Mouse (Mus musculus) cerebellum, postnatal 25 days (tissue): ENCODE measurements around the gene Megf11.
"Not testable (repeated sequence)": the region's sequence is repeated elsewhere in the genome, so short reads cannot be mapped to it uniquely, and the experiment has no call there.

Experiments used
- DNase-seq, 2 experiments: peaks; one replicate each; pipeline ENCODE4 v3.0.0; 2021; ENCODE audit warnings: mixed read lengths in 2 of 2

Megf11 gene

DNA sequence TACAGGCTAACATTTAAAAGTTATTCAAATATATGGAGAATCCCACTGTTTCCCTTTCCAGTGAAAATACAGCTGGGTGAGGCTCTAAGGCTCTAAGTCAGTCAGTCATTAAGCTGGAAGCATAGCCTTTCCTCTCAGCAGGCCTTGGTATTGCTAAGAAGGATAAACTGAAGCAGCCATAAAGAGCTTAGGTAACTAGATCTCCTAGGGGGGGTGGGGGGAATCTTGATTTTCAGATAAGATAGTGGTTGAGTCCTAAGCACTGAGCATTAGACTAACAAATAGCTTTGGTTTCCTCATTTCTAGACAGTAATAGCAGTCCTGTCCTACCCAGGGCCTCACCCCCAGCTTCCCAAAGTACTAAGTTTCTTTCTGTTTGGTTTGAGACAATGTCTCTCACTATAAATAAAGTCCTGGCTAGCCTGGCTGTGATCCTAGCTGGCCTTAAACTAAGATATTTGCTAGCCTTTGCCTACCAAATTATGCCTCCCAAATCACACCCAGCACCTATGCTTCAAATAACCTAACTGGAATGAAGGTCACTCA, 318.1 kb downstream of the Megf11 start:
- no peak for DNase-seq

DNA sequence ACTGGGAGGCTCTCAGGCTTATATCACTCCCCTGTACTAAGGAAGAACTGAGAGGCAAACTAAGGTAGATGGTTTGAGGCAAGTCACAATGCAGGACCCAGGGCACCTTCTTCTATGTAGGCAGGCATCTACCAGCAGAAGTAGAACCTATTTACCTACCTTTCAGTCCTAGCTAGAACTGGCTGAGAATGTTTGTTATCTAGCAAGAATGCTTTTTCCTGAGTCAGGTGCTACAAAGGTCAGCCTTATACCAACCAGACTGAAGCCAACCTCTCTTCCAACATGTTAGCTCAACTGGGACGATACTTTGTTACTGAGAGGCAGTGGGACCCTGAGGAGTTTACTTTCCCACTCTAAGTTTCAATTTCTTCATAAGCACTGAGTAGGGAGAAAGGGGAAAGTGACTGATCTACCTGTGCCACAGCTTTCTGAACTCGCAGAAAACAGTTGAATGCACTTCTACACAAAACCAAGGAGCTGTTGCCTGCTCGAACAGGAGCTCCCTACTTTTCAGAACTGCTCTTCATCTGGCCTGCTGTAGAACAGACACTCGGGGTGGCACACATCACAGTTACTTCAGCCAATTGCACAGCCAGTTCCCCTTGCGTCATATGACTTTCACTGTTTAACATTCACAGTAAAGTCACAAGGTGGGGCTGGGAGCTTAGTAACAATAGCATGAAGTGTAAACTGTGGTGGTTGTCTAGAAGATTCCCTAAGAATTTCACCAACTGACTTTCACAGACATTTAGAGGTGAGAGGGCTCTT, 318.8 kb downstream of the Megf11 start:
- DNase-seq: no peak

- not testable (repeated sequence) for DNase-seq
Measured at GRCm38 (mm10) chr9:64710291-64710690, 324.9 kb downstream of the Megf11 start.

DNA sequence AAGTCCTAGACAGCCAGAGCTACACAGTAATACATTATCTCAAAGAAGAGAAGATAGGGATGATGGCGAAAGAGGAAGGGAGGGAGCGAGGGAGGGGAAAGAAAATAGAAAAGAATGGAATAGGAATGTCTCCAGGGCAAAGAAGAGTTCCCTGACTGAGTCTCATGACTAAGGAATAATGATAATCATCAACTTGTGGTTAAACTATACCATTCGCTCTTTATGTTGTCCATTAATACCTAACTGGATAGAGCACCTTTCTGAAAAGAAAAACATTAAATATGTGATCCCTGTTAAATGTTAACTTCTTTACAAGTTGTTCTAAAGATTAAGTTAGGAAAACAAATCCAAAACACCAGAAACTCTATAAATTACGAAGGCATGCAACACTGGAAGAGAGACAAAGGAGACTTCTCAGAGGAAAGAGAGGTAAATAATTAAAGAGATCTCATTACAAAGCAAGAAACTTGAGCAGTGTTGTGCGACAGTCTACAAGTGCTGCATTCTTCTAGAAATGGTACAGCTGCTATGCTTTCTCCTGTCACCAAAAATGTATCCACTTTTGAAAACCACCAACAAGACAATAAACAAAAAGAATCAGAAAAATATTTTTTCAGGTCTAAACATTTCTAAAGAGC, 334.2 kb downstream of the Megf11 start:
- DNase-seq: no peak

DNA sequence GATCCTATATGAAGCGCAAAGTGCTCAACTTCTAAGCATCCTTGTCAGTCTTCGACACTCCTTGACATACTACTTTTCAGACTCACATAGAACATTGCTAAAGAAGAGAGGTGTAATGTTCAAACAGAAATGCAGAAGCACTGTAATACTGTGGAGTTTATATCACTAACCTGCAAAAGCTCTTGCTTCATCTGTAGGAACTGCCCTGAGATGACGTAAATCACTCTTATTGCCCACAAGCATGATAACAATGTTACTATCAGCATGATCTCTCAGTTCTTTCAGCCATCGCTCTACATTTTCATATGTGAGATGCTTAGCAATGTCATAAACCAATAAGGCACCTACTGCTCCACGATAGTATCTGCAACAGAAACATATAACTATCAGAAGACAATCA, 341.0 kb downstream of the Megf11 start:
- DNase-seq: no peak

GRCm38 (mm10) chr9:64731029-64731560, 345.7 kb downstream of the Megf11 start:
- no peak for DNase-seq

- no peak for DNase-seq
Measured at GRCm38 (mm10) chr9:64734166-64734565, 348.7 kb downstream of the Megf11 start.

- DNase-seq: not testable (repeated sequence)
Measured at GRCm38 (mm10) chr9:64734992-64735391, 349.6 kb downstream of the Megf11 start.

- no peak for DNase-seq
Measured at GRCm38 (mm10) chr9:64736076-64736638, 350.7 kb downstream of the Megf11 start.

GRCm38 (mm10) chr9:64736639-64737405, 351.4 kb downstream of the Megf11 start:
- DNase-seq: peak; percentile 59 to 64

DNA sequence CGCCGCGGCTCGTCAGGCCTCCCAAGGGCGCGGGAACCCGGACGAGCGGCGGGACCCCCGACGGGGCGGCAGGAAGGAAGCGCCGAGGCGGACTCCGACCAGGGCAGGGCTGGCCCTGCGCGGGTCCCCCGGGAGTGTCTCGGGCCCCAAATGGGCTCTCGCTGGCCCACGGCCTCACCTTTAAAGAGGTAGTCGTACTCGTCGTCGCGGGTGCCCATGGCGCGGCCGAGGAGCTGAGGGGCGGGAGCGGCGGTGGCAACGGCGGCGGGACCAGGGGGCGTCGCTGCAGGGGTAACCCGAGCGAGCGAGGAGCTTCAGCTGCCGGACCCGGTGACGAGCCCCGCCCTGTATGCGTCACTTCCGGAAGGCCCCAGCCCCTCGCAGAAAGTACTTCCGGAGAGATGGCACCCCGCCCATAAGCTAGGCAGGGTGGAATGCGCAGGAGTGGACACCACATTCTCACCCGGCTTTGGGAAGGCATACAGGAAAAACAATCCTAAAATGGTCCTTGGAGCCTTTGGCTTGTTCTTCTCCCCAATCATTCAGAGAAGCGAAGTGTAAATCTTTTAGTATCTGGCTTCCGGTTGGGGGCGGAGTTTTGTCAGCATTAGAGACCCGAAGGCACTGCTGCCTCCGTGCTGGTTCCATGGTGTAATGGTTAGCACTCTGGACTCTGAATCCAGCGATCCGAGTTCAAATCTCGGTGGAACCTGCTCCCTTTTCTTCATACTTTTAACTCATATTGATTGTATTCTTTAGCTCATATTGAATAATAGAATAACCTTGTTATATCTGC, 352.2 kb downstream of the Megf11 start, which contains the start of gene Rab11a:
Rab11a (minus strand) TSS at position 353 of the 796 bp plus-strand sequence.
- peak; percentile 97 to 98 for DNase-seq

DNA sequence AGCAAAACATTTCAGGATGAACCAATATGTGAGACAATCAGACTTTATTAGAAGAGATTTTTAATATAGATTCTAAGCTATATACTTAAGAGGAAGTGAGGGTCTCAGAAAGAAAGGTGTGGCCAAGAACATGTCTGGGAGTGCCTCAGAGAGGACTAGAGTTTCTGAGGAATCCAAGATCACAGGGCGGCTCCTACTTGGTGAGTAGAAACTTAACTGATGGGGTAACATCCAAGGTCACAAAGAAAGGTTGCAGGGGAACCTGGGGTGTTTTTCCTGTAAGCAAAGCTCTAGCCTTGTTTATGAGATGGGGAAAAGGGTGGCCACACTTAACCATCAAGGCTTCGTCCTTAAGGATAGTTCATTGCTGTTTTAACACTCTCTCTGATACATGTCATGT, 353.6 kb downstream of the Megf11 start:
- DNase-seq: no peak

- no peak for DNase-seq
Measured at GRCm38 (mm10) chr9:64742453-64742852, 357.0 kb downstream of the Megf11 start.

DNA sequence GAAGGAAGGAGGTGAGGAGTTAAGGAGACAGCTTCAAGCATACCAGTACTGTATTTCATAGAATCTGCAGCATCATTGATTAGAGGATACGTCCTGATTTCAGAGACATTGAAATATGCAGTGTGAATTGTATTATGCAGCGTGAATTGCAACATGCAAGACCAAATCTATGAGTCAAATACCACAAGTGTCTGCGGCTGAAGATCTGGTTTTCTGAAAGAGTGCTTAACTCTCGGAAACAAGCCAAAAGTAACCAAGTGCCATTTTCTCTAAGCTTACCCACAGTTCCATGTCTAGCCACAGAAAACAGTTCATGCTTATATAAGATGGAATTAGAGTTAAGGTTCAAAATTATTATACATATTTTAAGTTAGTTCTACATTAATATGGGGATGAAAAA, 362.3 kb downstream of the Megf11 start:
- no peak for DNase-seq

GRCm38 (mm10) chr9:64749314-64749713, 363.9 kb downstream of the Megf11 start:
- DNase-seq: no peak

- DNase-seq: no peak
Measured at GRCm38 (mm10) chr9:64752575-64752974, 367.1 kb downstream of the Megf11 start.

- DNase-seq: no peak
Measured at GRCm38 (mm10) chr9:64758052-64758451, 372.6 kb downstream of the Megf11 start.
